Mouse (Mus musculus) effector memory CD4-positive, alpha-beta T cell, adult 5 months (primary cell): ENCODE measurements around the gene Cdyl. TPM values are rescaled to one million over a fixed set of nuclear protein-coding genes. Genes with fewer than 3 reads are reported as not detected.

Experiments used
- polyA plus RNA-seq: library from polyadenylated mRNA; unstranded; fragments of 100-300 nt; shearing (Covaris generic); gene quantifications from one replicate; pipeline ENCODE4 v1.2.1, GENCODE M21; 2017

Cdyl gene
- 17.2 TPM for polyA plus RNA-seq

GRCm38 (mm10) chr13:35659406-35659985 is at the start of gene Cdyl:
Cdyl (plus strand) TSS chr13:35659833.

DNA sequence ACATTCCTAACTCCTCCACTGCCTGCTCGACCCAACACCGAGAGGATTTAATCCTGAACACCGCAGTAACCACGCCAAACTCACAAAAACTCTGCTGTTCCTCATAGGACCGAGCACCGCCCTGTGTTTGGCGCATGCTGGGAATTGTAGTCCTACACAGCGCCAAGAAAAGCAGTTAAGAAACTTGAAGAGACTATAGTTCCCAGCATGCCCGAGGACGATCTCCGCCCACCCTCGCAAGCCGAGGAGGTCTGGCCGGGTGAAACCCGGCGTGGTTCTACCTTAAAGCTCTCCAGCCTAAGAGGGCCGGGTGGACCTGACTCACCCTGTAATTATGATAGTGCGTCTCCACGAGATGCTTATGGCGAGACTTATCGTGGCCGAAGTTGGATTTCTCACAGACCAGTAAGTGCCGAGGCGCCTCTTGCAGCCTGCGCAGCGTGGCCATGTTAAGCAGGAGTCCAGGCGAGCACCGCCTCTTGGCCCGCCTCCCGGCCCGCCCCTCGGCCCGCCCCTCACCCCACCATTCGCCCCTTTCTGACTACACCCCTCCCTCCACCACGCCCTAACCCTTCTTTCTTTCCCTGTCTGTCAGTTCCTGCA is 246.3 kb downstream of the Cdyl start, which contains the start of gene Rpp40:
TSS of gene Rpp40 (minus strand) at position 481 of the 603 bp plus-strand sequence.

Other genes with a start within 250 kb of the Cdyl start
- 7.5 TPM for gene Rpp40, start 246.5 kb downstream of the Cdyl start, polyA plus RNA-seq